Mouse (Mus musculus): ENCODE measurements around the gene Ppp1r16b.

- no peak for TF ChIP-seq CTCF (IDR thresholded peaks at IDR 0.05)
- TF ChIP-seq EP300 (IDR thresholded peaks at IDR 0.05), result no peak; the same call in 1 of the 2 replicates
These were observed 129.4 kb downstream of the Ppp1r16b start, which contains the start of gene Dhx35 for GRCm38 (mm10) chr2:158794494-158795004.
